Mouse (Mus musculus): ENCODE data around the gene Grhpr.
"Not testable (repeated sequence)": the region's sequence is repeated elsewhere in the genome, so short reads cannot be mapped to it uniquely, and the experiment has no call there.

DNA sequence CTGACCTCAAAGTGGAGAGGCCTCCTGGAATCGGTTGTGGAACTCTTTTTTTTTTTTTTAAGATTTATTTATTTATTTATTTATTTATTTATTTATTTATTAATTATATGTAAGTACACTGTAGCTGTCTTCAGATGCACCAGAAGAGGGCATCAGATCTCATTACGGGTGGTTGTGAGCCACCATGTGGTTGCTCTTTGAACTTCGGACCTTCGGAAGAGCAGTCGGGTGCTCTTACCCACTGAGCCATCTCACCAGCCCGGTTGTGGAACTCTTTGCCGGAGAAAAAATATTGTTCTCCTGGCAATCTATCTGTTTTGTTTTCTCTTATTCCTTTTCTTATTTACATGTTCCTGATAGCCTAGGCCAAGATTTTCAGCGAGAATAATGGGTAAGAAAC, 57.7 kb downstream of the Grhpr start:
- TF ChIP-seq CTCF (IDR thresholded peaks at IDR 0.05; ENCODE audit: extremely low read depth, insufficient read depth, insufficient read length, insufficient replicate concordance); POLR2A (IDR thresholded peaks at IDR 0.05; ENCODE audit: low read depth, low read length): not testable (repeated sequence)

Measured in spleen, adult 2 months (tissue).